Mouse (Mus musculus): Measurements from ENCODE around the gene Ufc1.
"Not testable (repeated sequence)": the region's sequence is repeated elsewhere in the genome, so short reads cannot be mapped to it uniquely, and the experiment has no call there.

Gene Ufc1

DNA sequence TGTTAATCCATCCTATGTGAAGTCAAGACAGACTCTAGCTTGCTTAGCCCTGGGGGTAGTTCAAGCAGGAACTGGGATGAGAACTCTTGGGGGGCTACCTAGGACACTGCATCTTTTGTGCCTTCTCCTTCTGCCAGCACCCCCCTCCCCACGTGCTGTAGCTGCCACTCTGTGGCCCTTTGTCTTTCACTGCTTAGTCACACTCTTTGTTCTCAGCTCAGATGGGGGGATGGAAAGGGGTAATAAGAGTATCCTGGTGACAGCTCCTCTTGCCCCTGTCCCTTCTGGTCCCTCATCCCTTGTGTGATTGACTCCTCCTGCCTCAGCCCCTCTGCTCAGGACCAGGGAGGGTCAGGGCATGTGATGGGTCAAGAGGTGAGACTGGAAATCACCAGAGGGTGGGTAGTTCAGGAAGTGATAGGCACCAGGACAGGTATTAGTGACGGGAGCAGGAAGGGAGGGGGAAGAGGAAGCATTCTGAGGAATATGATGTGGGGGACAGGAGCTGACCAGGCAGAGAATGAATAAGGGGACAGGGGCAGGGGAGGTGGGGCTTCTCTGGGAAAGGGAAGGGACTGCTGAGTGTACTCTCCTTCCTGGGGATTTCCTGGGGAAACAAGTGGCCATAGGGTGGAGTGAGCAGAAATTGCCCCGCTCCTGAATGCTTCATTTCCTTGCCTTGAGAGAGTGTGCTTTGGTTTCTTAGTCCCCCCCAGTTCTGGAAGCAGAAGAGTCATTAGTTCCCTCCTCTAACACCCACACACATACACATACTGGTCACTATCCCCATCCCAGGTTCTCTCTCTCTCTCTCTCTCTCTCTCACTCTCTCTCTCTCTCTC lies 46.2 kb downstream of the Ufc1 start:
- DNase-seq (ENCODE audit: low read depth, low spot score), result no peak

DNA sequence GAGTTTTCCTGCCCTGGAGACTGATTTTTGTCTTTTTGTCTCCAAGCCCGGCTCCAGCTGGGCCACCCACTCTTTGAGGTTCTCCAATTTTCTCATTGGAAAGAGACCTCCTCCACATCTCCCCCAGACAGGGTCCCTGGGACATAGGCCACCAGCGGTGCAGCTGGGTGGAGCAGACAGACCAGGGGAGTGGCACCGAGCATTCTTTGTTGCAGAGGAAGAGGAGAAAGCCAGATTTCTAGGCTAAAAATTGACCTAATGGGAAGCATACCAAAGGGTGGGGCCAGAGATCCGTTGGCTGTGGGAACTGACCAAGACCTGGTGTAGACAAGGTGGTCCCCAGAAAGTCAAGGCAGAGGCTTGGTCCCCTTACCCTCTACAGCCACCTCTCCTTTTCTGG lies 46.9 kb downstream of the Ufc1 start:
- no peak for DNase-seq (ENCODE audit: low read depth, low spot score)

DNA sequence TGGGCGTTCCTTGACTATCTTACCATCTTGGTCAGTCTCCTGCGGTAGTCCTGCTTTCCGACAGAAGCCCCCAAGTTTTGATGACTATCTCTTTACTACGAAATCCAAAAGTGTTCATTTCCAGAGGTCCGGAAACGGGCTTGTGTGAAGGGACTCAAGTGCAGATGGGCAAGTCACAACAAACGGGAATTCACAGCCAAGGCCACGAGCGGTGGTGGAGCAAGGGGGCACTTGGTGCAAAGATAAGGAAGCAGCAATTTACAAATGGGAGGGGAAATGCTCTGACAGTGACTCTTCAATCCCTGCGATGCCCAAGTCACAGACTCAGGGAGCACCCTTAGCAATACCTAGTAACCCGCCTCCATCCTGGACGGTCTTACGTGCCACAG lies 47.4 kb downstream of the Ufc1 start:
- no peak for DNase-seq (ENCODE audit: low read depth, low spot score)

DNA sequence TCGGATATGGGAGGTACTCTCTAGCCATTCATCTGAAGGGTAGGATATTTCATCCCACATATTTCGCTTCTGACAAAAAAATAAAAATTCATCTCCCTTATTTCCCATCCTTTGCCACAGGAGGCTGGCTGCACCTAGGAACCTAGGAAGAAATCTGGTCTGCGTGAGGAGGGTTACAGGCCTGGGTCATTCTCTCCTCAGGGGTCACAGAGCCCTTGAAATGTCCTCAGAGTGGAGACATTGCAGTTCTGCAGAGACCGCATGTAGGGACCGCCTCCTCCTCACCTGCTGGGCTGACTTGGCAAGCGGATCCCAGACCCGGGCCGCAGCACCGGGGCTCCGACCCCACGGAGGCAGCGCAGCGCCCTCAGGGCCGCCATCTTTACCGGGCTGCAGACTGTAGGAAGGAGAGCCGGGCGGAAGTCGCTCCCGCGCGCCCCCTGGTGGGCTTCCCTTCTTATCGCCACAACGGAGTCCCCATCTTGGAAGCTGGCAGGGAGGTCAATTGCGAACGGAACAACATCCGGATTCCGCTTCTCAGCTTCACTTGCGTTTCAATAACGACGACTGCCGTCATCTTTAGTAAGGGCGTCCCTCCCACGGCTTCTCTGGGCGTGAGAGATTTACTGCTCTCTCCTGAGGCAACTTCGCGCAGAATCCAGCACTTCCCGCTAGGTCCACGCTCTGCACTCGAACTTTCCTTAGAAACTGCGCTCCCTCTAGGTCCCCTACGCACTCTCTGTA lies 47.9 kb downstream of the Ufc1 start:
- peak; percentile 97 for DNase-seq (ENCODE audit: low read depth, low spot score)

DNA sequence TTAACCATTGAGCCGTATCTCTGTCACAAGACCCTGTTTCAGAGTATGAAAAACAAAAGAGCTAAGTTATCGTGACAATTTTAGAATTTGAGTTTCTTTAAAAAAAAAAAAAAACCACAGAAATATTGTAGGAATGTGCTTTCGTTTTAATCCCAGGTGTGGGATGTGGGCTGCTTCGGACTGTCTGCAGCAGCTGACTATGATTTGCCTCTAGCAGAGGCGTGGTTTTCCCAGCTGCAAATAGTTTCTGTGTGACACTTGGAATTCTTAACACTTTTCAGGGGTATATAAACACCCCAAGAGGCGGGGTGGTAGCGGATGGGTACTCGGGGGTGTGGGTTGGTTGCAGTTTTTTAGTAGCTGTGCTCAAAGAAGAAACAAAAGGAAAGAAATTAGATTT lies 49.5 kb downstream of the Ufc1 start:
- DNase-seq (ENCODE audit: low read depth, low spot score), result no peak

DNA sequence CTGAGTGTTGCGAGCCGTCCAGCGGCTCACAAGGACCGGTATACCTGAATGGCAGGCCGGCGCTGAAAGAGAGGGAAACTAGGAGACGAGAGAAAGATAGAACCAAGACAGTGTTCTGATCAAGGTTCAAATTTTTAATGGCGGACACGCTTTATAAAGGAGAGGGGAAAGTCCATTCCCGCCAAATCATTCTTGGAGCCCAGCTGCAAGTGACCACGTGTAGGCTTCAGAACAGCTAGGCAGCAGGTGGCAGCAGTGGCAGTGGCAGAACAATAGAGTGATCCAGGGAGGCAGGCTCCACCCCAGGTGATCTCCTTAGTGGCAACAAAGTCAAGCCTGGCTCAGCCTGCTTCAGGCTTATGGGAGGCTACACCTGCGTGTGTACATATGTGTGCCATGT lies 52.9 kb downstream of the Ufc1 start:
- DNase-seq (ENCODE audit: low read depth, low spot score), result not testable (repeated sequence)

DNA sequence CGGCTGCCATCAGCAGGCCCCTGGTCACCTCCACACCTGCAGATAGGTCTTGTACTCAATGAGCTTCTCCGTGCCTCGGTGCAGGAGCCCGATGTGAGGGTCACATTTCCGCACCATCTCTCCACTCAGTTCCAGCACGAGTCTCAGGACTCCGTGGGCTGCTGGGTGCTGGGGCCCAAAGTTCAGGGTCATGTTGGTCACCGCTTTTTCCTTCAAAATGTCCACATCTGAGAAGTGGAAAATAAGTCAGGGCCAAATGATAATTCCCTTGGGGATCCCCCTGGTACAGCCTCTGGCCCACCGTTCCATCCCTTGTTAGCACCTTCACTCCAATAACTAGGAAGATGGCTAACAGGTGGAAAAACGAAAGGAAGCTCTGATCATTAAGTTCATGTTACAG lies 53.9 kb downstream of the Ufc1 start:
- DNase-seq (ENCODE audit: low read depth, low spot score), result no peak

DNA sequence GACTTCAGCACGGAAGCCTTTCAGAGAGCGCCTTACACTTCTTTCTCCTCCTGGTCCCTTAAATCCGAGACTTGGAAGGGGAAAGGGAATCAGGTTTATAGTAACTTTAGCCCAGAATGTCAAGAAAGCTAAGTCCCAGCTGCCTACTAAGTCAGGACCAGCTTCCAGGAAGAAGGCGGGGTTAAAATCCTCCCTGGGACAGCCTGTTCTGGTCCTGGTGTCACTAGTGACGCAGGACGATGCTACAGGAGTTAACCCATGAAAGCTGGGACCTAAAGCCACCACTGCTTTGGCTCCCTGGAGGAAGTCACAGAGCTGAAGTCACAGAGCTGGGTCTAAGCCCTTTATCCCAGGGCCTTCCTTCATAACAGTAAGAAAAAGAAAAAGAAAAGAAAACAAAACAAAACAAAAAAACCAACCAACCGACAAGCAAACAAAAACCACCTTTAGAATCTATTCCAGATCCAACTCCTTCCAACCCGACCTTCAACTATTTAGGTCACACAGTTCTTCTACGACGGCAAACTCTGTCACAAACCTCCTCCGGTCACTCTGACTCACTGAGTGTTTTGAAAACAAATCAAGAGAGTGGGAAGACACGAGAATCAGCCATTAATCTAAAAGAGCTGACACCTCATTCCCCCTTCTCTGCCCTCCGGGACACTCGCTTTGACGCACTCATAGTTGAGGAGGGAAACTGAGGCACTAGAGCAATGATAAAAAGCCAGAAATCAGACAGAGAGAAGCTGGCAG lies 54.7 kb downstream of the Ufc1 start:
- no peak for DNase-seq (ENCODE audit: low read depth, low spot score)
